Mouse (Mus musculus) hindbrain, postnatal 0 days (tissue): ENCODE results near the gene Lelp1. TPM values are rescaled to one million over a fixed set of nuclear protein-coding genes. Genes with fewer than 3 reads are reported as not detected.

Experiments used
- ATAC-seq: fragments of 200-750 bp; cut with Nextera tagmentation; 2 replicates; pipeline ENCODE4 v1.8.0; 2017; ENCODE audit warnings: mild to moderate bottlenecking, moderate TSS enrichment, moderate library complexity
- DNase-seq: peaks from one replicate; pipeline ENCODE4 v3.0.0-alpha.2; 2015; ENCODE audit warnings: low spot score
- H3K27ac ChIP-seq: fragments of 300-500 bp; sonication (generic); 2 replicates; pipeline ENCODE4 v1.5.1; 2014; ENCODE audit warnings: mild to moderate bottlenecking
- H3K27me3 ChIP-seq: fragments of 300-500 bp; sonication (generic); 2 replicates; pipeline ENCODE4 v1.6.1; 2014; ENCODE audit warnings: low read length, mixed read lengths; ENCODE audit not compliant: insufficient read depth
- H3K36me3 ChIP-seq: fragments of 300-500 bp; sonication (generic); 2 replicates; pipeline ENCODE4 v1.6.1; 2014; ENCODE audit warnings: low read length, mixed read lengths; ENCODE audit not compliant: insufficient read depth
- H3K4me1 ChIP-seq: fragments of 300-500 bp; sonication (generic); 2 replicates; pipeline ENCODE4 v1.6.1; 2014; ENCODE audit warnings: antibody characterized with exemption, low read length, mixed read lengths; ENCODE audit not compliant: insufficient read depth
- H3K4me2 ChIP-seq: fragments of 300-500 bp; sonication (generic); 2 replicates; pipeline ENCODE4 v1.6.1; 2014; ENCODE audit warnings: low read depth, mild to moderate bottlenecking, low read length, moderate library complexity, mixed read lengths
- H3K4me3 ChIP-seq: fragments of 300-500 bp; sonication (generic); 2 replicates; pipeline ENCODE4 v1.5.1; 2014; ENCODE audit warnings: low read length
- H3K9ac ChIP-seq: fragments of 300-500 bp; sonication (generic); replicated peaks from 2 replicates; pipeline ENCODE4 v1.6.1; 2014; ENCODE audit warnings: mild to moderate bottlenecking, low read length, moderate library complexity, mixed read lengths
- H3K9me3 ChIP-seq: fragments of 300-500 bp; sonication (generic); 2 replicates; pipeline ENCODE4 v1.6.1; 2016; ENCODE audit warnings: low read length, mixed read lengths
- CTCF ChIP-seq: IDR thresholded peaks from 2 replicates; pipeline ENCODE4 v1.5.1; 2016; ENCODE audit warnings: antibody characterized with exemption, control low read depth, low read depth
- WGBS: fragments of 180-500 bp; shearing (Covaris S2); extraction: QIAGEN DNeasy Blood & Tissue Kit; methylation state at CpG from one replicate; pipeline ENCODE4 v1.1.7; 2014; 5-methylcytosine and 5-hydroxymethylcytosine counted together
- polyA plus RNA-seq: library from polyadenylated mRNA; unstranded; fragments of >200 nt; fragmentation: Nextera tagmentation; extraction: Ambion mirVana; gene quantifications from 2 replicates; pipeline ENCODE4 v1.2.1, GENCODE M21; 2015
- total RNA-seq: library from RNA; depleted of rRNA; stranded (reverse); fragments of >200 nt; gene quantifications from 2 replicates; pipeline ENCODE4 v1.2.3, GENCODE M21; 2014; rRNA removed

Gene Lelp1
- total RNA-seq (not detected in 2 replicates), polyA plus RNA-seq (not detected in 2 replicates)

GRCm38 (mm10) chr3:92142644-92143043 lies at the start of gene Lelp1:
Gene Lelp1 (minus strand): TSS chr3:92142744.
- no peak for ATAC-seq
- TF ChIP-seq CTCF, result no peak
- 67% methylated on average over 1 of the region's 1 CpGs for WGBS

DNA sequence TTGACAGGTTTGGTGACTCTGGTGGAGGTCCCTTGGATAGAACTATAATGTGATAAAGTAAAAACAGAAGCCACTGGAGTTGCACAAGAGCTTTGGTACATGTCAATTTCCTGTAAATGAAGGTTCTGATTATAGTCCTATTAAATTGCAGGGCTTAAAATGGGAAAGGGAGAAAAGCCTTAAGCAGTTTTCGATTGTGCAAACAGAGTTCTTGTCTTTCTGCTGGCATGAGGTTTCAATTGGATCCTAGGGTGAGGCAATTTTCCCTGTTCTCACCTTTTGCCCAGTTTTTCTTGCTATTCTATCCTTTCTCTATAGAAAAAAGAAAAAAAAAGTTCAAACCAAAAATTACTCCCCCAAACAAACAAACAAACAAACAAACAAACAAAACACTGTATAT lies 34.3 kb upstream of the Lelp1 start:
- no peak overlapping the region for H3K4me3 ChIP-seq
- 81% methylated on average over 1 of the region's 1 CpGs for WGBS
- TF ChIP-seq CTCF, result no peak
- H3K9me3 ChIP-seq, result no peaks in the 10 kb centered on the region
- DNase-seq (no peak), ATAC-seq (no peak)
- H3K4me1 ChIP-seq, result no peaks in the 10 kb centered on the region
- no peaks in the 10 kb centered on the region for H3K27me3 ChIP-seq
- H3K27ac ChIP-seq, result no peak overlapping the region
- no peaks in the 10 kb centered on the region for H3K36me3 ChIP-seq
- H3K9ac ChIP-seq, result no peak overlapping the region
- no peak overlapping the region for H3K4me2 ChIP-seq

More at GRCm38 (mm10) chr3:92142644-92143043, at the start of gene Lelp1:
- Histone ChIP-seq H3K27ac (no peak within 1 kb of the TSS), H3K36me3 (no peaks in the 10 kb centered on the region), H3K9ac (no peak within 1 kb of the TSS), H3K4me3 (no peak within 1 kb of the TSS), H3K4me2 (no peak within 1 kb of the TSS), H3K4me1 (no peaks in the 10 kb centered on the region), H3K27me3 (no peaks in the 10 kb centered on the region), H3K9me3 (no peaks in the 10 kb centered on the region)
- DNase-seq, result no peak

DNA sequence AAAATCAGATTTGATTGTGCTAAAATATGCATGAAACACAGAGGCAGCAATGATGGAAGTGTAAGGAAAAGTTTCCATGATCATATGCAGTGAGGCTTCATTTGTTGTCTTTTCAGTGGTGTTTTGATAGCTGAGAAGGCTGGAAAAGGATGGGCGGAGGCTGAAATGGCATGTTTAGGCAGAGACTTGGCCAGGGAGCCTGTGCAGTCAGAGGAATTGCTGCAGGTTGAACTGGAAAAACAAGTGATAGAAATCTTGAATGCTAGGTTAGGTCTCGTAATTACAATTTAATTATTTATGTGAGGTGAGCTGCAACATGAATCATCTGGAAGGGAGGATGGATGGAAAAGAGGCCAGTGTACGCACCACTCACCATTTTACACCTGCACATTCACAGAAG lies 27.3 kb upstream of the Lelp1 start:
- Histone ChIP-seq H3K4me3 (no peak overlapping the region), H3K9ac (no peak overlapping the region), H3K27ac (no peak overlapping the region), H3K36me3 (no peaks in the 10 kb centered on the region), H3K27me3 (no peaks in the 10 kb centered on the region), H3K4me2 (no peak overlapping the region), H3K4me1 (no peaks in the 10 kb centered on the region), H3K9me3 (no peaks in the 10 kb centered on the region)
- no peak for TF ChIP-seq CTCF
- ATAC-seq (no peak), DNase-seq (no peak)
- 86% methylated on average over 3 of the region's 3 CpGs for WGBS

DNA sequence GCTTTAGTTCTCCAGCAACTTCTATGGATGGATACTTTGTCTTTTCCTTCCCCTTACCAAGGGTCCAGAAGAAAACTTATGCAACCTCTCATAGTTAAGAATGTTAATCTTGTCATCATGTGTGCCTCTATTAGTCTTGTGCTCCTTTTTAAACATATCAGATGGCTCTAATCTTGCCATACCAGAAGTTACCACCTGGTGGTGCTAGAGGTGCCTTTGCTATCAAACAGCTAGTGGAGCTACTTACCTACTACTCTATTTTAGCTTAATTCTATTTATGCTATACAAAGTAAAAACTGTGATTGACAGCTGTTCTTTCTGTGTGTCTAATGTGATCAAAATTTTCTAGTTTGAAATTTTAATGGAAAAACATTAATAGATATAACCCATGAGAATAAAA lies 10.8 kb upstream of the Lelp1 start:
- Histone ChIP-seq H3K36me3 (no peaks in the 10 kb centered on the region), H3K9me3 (no peaks in the 10 kb centered on the region), H3K4me2 (no peak overlapping the region), H3K9ac (no peak overlapping the region), H3K4me3 (no peak overlapping the region), H3K27me3 (no peaks in the 10 kb centered on the region; the same call in 1 of the 2 replicates), H3K27ac (no peak overlapping the region), H3K4me1 (no peaks in the 10 kb centered on the region)
- peak; percentile 80 for TF ChIP-seq CTCF
- peak; percentile 83 for DNase-seq
- ATAC-seq, result 0 out of 2 replicates have a peak, but pooled peaks have one; percentile 36

DNA sequence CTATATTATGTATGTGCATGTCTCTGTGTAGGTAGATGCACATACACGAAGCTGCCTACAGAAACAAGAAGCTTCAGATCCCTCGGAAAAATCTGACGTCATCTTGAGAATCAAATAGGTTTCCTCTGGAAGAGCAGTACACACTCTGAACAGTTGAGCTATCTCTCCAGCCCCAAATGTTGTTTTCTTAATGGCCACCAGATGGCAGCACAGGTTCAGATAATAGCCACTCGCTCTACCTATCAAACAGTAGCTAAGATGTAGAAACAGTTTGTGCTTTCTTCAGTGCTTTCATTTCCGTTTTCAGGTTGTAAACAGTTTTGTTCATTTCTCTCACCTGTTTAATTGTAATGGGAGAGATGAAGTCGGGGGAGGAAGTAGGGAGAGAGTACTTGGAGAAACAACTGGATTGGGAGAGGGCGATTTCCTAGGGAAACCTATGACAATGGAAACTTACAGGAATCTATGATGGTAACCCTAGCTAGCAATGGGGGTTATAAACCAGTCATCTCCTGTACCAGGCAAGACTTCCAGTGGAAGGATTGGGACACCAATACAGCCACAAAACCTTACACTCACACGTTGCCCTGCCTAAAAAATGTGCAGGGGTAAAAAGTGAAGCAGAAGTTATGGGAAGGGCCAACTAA lies 8.2 kb upstream of the Lelp1 start:
- 23% methylated on average over 8 of the region's 8 CpGs for WGBS
- no peaks in the 10 kb centered on the region; the same call in 1 of the 2 replicates for H3K27me3 ChIP-seq
- no peaks in the 10 kb centered on the region for H3K9me3 ChIP-seq
- no peak overlapping the region for H3K9ac ChIP-seq
- H3K4me1 ChIP-seq, result no peaks in the 10 kb centered on the region
- DNase-seq, result peak; percentile 87
- no peak overlapping the region for H3K27ac ChIP-seq
- H3K4me3 ChIP-seq, result no peak overlapping the region
- no peak overlapping the region for H3K4me2 ChIP-seq
- H3K36me3 ChIP-seq, result no peaks in the 10 kb centered on the region
- ATAC-seq, result peak; percentile 95
- TF ChIP-seq CTCF, result peak; percentile 89

DNA sequence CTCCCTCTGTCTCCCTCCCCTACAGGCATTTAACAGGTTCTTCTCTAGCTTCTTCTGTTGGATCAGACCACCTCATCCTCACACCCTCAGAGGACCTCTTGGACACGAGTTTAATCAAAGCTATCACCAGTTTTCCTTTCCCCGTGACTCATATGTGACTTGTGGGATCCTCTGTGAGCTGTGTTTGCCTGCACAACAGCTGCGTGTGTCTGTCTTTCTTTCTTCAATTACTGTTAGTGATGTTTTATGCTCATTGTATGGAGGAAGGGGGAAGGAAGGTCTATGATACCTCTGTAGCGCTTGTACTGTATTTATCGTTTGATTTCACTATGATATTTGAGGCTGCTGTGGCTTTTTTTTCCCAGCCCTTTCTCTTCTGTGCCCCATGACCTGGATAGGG lies 5.4 kb upstream of the Lelp1 start:
- ATAC-seq, result no peak
- no peaks in the 10 kb centered on the region for H3K9me3 ChIP-seq
- H3K9ac ChIP-seq, result no peak overlapping the region
- no peak for TF ChIP-seq CTCF
- no peaks in the 10 kb centered on the region for H3K4me1 ChIP-seq
- no peak overlapping the region for H3K4me2 ChIP-seq
- 73% methylated on average over 5 of the region's 5 CpGs for WGBS
- no peak overlapping the region for H3K27ac ChIP-seq
- H3K36me3 ChIP-seq, result no peaks in the 10 kb centered on the region
- no peak overlapping the region for H3K4me3 ChIP-seq
- no peak for DNase-seq
- H3K27me3 ChIP-seq, result no peaks in the 10 kb centered on the region; the same call in 1 of the 2 replicates

- no peaks in the 10 kb centered on the region for H3K9me3 ChIP-seq
- H3K27me3 ChIP-seq, result no peaks in the 10 kb centered on the region; the same call in 1 of the 2 replicates
- peak; percentile 36 for DNase-seq
- H3K27ac ChIP-seq, result no peak overlapping the region
- H3K4me1 ChIP-seq, result no peaks in the 10 kb centered on the region
- no peak overlapping the region for H3K4me3 ChIP-seq
- ATAC-seq, result no peak
- H3K36me3 ChIP-seq, result no peaks in the 10 kb centered on the region
- H3K4me2 ChIP-seq, result no peak overlapping the region
- no peak overlapping the region for H3K9ac ChIP-seq
- peak; percentile 50 for TF ChIP-seq CTCF
- WGBS, result 54% methylated on average over 2 of the region's 2 CpGs
Measured at GRCm38 (mm10) chr3:92147420-92147819, 4.9 kb upstream of the Lelp1 start.
